Mouse (Mus musculus) megakaryocyte, embryonic 14.5 days (primary cell): ENCODE measurements around the gene Zfp784.

ENCODE experiments used
- FLI1 ChIP-seq: IDR thresholded peaks from 2 replicates; pipeline ENCODE4 v1.6.1; 2012; ENCODE audit warnings: low read length, inconsistent platforms, mixed read lengths
- GATA1 ChIP-seq: IDR thresholded peaks from 3 replicates; pipeline ENCODE4 v1.6.1; 2012; ENCODE audit warnings: mixed read lengths, low read length, inconsistent platforms, borderline replicate concordance

- TF ChIP-seq GATA1 (no peak), FLI1 (no peak)
These were observed 42.6 kb upstream of the Zfp784 start for GRCm38 (mm10) chr7:5080815-5081214.
